Mouse (Mus musculus): Measurements from ENCODE around the gene Hist1h4h.
"Not testable (repeated sequence)": the region's sequence is repeated elsewhere in the genome, so short reads cannot be mapped to it uniquely, and the experiment has no call there.

Gene Hist1h4h

GRCm38 (mm10) chr13:23575864-23576313 is 45.0 kb downstream of the Hist1h4h start:
- DNase-seq (ENCODE audit: low spot score in 2 of 2) = not testable (repeated sequence)

GRCm38 (mm10) chr13:23576351-23576881 is 45.6 kb downstream of the Hist1h4h start:
- no peak for DNase-seq (ENCODE audit: low spot score in 2 of 2)

- DNase-seq (ENCODE audit: low spot score in 2 of 2) = no peak
Measured at GRCm38 (mm10) chr13:23576906-23577639, 46.2 kb downstream of the Hist1h4h start.

GRCm38 (mm10) chr13:23577835-23578234 is 47.0 kb downstream of the Hist1h4h start:
- no peak for DNase-seq (ENCODE audit: low spot score in 2 of 2)
